Mouse (Mus musculus): ENCODE results near the gene Olfr1392.

- TF ChIP-seq CTCF (IDR thresholded peaks at IDR 0.05; ENCODE audit: borderline replicate concordance, control insufficient read depth, extremely low read depth, insufficient read depth, low read length, poor library complexity) (no peak), POLR2A (IDR thresholded peaks at IDR 0.05; ENCODE audit: control insufficient read depth, extremely low read depth, insufficient read depth, low read length, poor library complexity) (no peak)
Observed at GRCm38 (mm10) chr11:49247255-49247654, 37.8 kb upstream of the Olfr1392 start.

Data from thymus, adult 2 months (tissue).